Comparison of ENCODE assay signal across 8 mouse cellular contexts in genomic region chr10:37138778-37139442, GRCm38 (mm10). TPM values are rescaled to one million over a fixed set of nuclear protein-coding genes. Genes with fewer than 3 reads are reported as not detected.
DNase-seq lines count a peak whose midpoint lies in the region; ATAC-seq and TF ChIP-seq lines count a peak whose summit lies in the region.

Gene Marcks, minus strand, starts transcription at chr10:37138920.

- TF ChIP-seq POLR2A in cerebellum, adult 2 months (IDR thresholded peaks at IDR 0.05; ENCODE audit: borderline replicate concordance, insufficient read depth, low read length): peak; percentile 34; the same call in 1 of the 2 replicates
- TF ChIP-seq POLR2A in olfactory bulb, adult 2 months (IDR thresholded peaks at IDR 0.05; ENCODE audit: insufficient read depth, low read depth, low read length): peak; percentile 47; the same call in 1 of the 2 replicates

- peaks cover 18% of the 10 kb centered on the region for H3K27me3 ChIP-seq in G1E (ENCODE audit: insufficient read depth, low read length)
- H3K27me3 ChIP-seq in cerebellum, adult 2 months (ENCODE audit: control insufficient read depth, insufficient read depth, low read length): no peaks in the 10 kb centered on the region
- H3K27me3 ChIP-seq in lung, embryonic 14.5 days (ENCODE audit: insufficient read depth, low read length): no peaks in the 10 kb centered on the region

- H3K4me1 ChIP-seq in G1E (ENCODE audit: insufficient read depth, low read depth, low read length): peaks cover 10% of the 10 kb centered on the region
- H3K4me1 ChIP-seq in cerebellum, adult 2 months (ENCODE audit: control insufficient read depth, insufficient read depth, low read length): peaks cover 2% of the 10 kb centered on the region; the same call in 1 of the 2 replicates
- peaks cover 7% of the 10 kb centered on the region for H3K4me1 ChIP-seq in lung, embryonic 14.5 days (ENCODE audit: insufficient read depth)
- H3K4me1 ChIP-seq in olfactory bulb, adult 2 months (ENCODE audit: control insufficient read depth, insufficient read depth, low read length): no peaks in the 10 kb centered on the region

- H3K4me2 ChIP-seq in lung, embryonic 14.5 days: peak within 1 kb of the TSS; percentile 83

- peak; percentile 32 for DNase-seq in G1E (ENCODE audit: low spot score)
- DNase-seq in cerebellum, adult 2 months: peak; percentile 80 to 83
- DNase-seq in layer of hippocampus, adult 8-10 months (ENCODE audit: low spot score in 2 of 2): peak; percentile 73 to 85
- DNase-seq in lung, embryonic 14.5 days: peak; percentile 98
- peak; percentile 79 to 83 for DNase-seq in thymus, adult 18-20 months

- peaks cover 14% of the 10 kb centered on the region for H3K9me3 ChIP-seq in G1E (replicated peaks)
- H3K9me3 ChIP-seq in lung, embryonic 14.5 days (ENCODE audit: low read depth, low read length): no peaks in the 10 kb centered on the region

- TF ChIP-seq CTCF in G1E (IDR thresholded peaks at IDR 0.05; ENCODE audit: low read depth, low read length): no peak
- TF ChIP-seq CTCF in cerebellum, adult 2 months (IDR thresholded peaks at IDR 0.05; ENCODE audit: borderline replicate concordance, insufficient read depth, low read depth, low read length): no peak
- TF ChIP-seq CTCF in lung, embryonic 14.5 days (IDR thresholded peaks at IDR 0.05; ENCODE audit: low read depth): no peak
- no peak for TF ChIP-seq CTCF in olfactory bulb, adult 2 months (IDR thresholded peaks at IDR 0.05; ENCODE audit: insufficient read depth, low read depth, low read length)

- peak within 1 kb of the TSS; percentile 85 for H3K27ac ChIP-seq in cerebellum, adult 2 months (ENCODE audit: insufficient read depth, low read length)
- H3K27ac ChIP-seq in lung, embryonic 14.5 days (ENCODE audit: low read depth): peak within 1 kb of the TSS; percentile 98
- peak within 1 kb of the TSS; percentile 97 for H3K27ac ChIP-seq in olfactory bulb, adult 2 months (ENCODE audit: insufficient read depth, low read depth, low read length)

- no peaks in the 10 kb centered on the region for H3K36me3 ChIP-seq in G1E (replicated peaks)
- H3K36me3 ChIP-seq in lung, embryonic 14.5 days (ENCODE audit: insufficient read depth): peaks cover 26% of the 10 kb centered on the region

- peak within 1 kb of the TSS; percentile 59 for H3K4me3 ChIP-seq in G1E (ENCODE audit: low read depth, low read length)
- peak within 1 kb of the TSS; percentile 88 for H3K4me3 ChIP-seq in cerebellum, adult 2 months (replicated peaks; ENCODE audit: insufficient read depth, low read depth, low read length)
- peak within 1 kb of the TSS; percentile 76 for H3K4me3 ChIP-seq in lung, embryonic 14.5 days (ENCODE audit: low read depth, low read length)
- H3K4me3 ChIP-seq in olfactory bulb, adult 2 months (ENCODE audit: insufficient read depth, low read depth, low read length): peak within 1 kb of the TSS; percentile 79

- peak; percentile 30; the same call in 1 of the 2 replicates for ATAC-seq in G1E (ENCODE audit: extremely low read depth, insufficient number of reproducible peaks, low FRiP score, poor library complexity, severe bottlenecking)
- ATAC-seq in frontal cortex, adult (ENCODE audit: low TSS enrichment): peak; percentile 36
- peak; percentile 54 for ATAC-seq in hematopoietic stem cell, adult 5-6 weeks (replicated peaks in 1 of 2; ENCODE audit: insufficient read depth in 1 of 2, low FRiP score in 2 of 2, low TSS enrichment in 1 of 2, low read depth in 1 of 2, poor library complexity in 2 of 2, severe bottlenecking in 2 of 2)
- ATAC-seq in lung, embryonic 14.5 days (ENCODE audit: insufficient read depth): peak; percentile 36

- H3K9ac ChIP-seq in lung, embryonic 14.5 days: peak within 1 kb of the TSS; percentile 99

- under 1% methylated on average over 39 of the region's 39 CpGs for WGBS in cerebellum, adult 2 months
- under 1% methylated on average over 39 of the region's 39 CpGs for WGBS in lung, embryonic 14.5 days
- under 1% methylated on average over 39 of the region's 39 CpGs for WGBS in olfactory bulb, adult 2 months

RNA-seq across cellular contexts. Expression of gene Marcks, which starts in this region (rescaled TPM):
- total RNA-seq in G1E (2014; fragmentation: Nextera tagmentation) (not detected in 2 replicates), G1E (2017) (0.98 and 0.99 TPM in 2 replicates)
- polyA plus RNA-seq in G1E (2012): not detected in 2 replicates
- polyA plus RNA-seq in cerebellum, adult 2 months (2012; rRNA removed): 51.9 and 54.1 TPM in 2 replicates
- total RNA-seq in hematopoietic stem cell, adult 5-6 weeks (2017): 20.0 and 21.8 TPM in 2 replicates
- total RNA-seq in layer of hippocampus, adult 8-10 months (2022): 100 to 1,000 TPM in 1 of 4 experiments, 10 to 100 TPM in 3; 75.1 to 100 (median 86.0) TPM
- polyA plus RNA-seq in lung, embryonic 14.5 days (2014; fragmentation: Nextera tagmentation; extraction: Ambion mirVana): 162 and 168 TPM in 2 replicates
- 113 TPM in 1 of 2 replicates, not detected in the other for polyA plus RNA-seq in olfactory bulb, adult 2 months (2012; ENCODE audit: insufficient read depth, insufficient read length, low replicate concordance, missing spikeins)

Comparison
In these comparisons a context has a peak if more than half of its experiments do, and no peak if none do; other contexts are left out.
1. Peak in every context shown above with its lines: DNase-seq, ATAC-seq, H3K4me3 ChIP-seq and H3K27ac ChIP-seq.
2. RNA of gene Marcks (total RNA-seq): 75.1 to 100 TPM in layer of hippocampus, adult 8-10 months and 20.0 to 21.8 TPM in hematopoietic stem cell, adult 5-6 weeks; 0.98 to 0.99 TPM in G1E; every median in the first group is over 10 times any median in the second.
3. Peak in DNase-seq, ATAC-seq and H3K4me3 ChIP-seq in G1E; RNA of the gene not detected or under 1 TPM.
4. DNase-seq: peak in every context shown above with its lines; median percentile 98 in lung, embryonic 14.5 days; 82 in cerebellum, adult 2 months; 81 in thymus, adult 18-20 months; 79 in layer of hippocampus, adult 8-10 months; 32 in G1E.